Comparison of ENCODE assay signal across 15 mouse cellular contexts in the genomic region with DNA sequence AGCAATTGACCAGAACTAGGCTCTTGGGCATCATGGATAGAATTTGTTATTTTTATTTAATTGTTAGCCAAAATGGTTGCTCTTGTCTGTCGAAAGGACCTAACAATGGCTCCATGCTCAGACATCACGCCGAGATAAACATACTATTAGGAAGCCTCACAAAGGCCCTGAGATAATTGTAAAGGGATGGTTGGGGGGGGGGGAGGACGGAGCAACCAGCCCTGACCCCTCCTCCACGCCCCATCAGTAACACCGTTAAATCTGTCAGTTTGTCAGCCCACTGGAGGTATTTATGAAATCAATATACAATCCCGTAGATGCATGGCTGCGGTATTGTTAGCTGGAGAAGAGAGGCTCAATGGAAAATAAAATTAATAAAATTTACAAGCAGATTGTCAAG.
"Had no signal": no experiment of that assay in that cellular context is flagged by ENCODE, and none has a peak within 500 bp of the region (broad histone marks: within the 10 kb centered on the region; RNA-seq: fewer than 3 reads in every experiment).

No protein-coding gene starts in this region.

- H3K9me3 ChIP-seq: limb, embryonic 12.5 days; liver, embryonic 13.5 days; lung, embryonic 15.5 days; megakaryocyte, embryonic 14.5 days; neural tube, embryonic 13.5 days; stomach, embryonic 15.5 days had no signal

- ATAC-seq: liver, postnatal 0 days had no signal

- DNase-seq: kidney, adult 8-10 months; kidney, postnatal 25 days; layer of hippocampus, adult 9-11 months; liver; liver, embryonic 13.5 days; liver, postnatal 0 days; lung, postnatal 14 days; midbrain, embryonic 14.5 days; right cerebral cortex, postnatal 14 days had no signal

- H3K4me1 ChIP-seq: liver, embryonic 13.5 days; stomach, embryonic 15.5 days had no signal

- H3K36me3 ChIP-seq: limb, embryonic 12.5 days; liver, embryonic 13.5 days; lung, embryonic 15.5 days; neural tube, embryonic 13.5 days; stomach, embryonic 15.5 days had no signal

- H3K27ac ChIP-seq: limb, embryonic 12.5 days; liver, embryonic 13.5 days; lung, embryonic 15.5 days; macrophage; neural tube, embryonic 13.5 days; stomach, embryonic 15.5 days had no signal

- H3K27me3 ChIP-seq: limb, embryonic 12.5 days; lung, embryonic 15.5 days; stomach, embryonic 15.5 days had no signal

- H3K4me2 ChIP-seq: limb, embryonic 12.5 days; liver, embryonic 13.5 days; lung, embryonic 15.5 days; neural tube, embryonic 13.5 days; stomach, embryonic 15.5 days had no signal

- H3K9ac ChIP-seq: limb, embryonic 12.5 days; liver, embryonic 13.5 days; liver, postnatal 0 days; lung, embryonic 15.5 days; neural tube, embryonic 13.5 days; stomach, embryonic 15.5 days had no signal

- H3K4me3 ChIP-seq: limb, embryonic 12.5 days; liver, embryonic 13.5 days; lung, embryonic 15.5 days; megakaryocyte, embryonic 14.5 days; neural tube, embryonic 13.5 days; stomach, embryonic 15.5 days had no signal
